Mouse (Mus musculus): Measurements from ENCODE around the gene Nfatc2ip. TPM values are rescaled to one million over a fixed set of nuclear protein-coding genes. Genes with fewer than 3 reads are reported as not detected.

The Nfatc2ip gene
- polyA plus RNA-seq, 1 experiment from 2014 or later = 4.6 TPM

DNA sequence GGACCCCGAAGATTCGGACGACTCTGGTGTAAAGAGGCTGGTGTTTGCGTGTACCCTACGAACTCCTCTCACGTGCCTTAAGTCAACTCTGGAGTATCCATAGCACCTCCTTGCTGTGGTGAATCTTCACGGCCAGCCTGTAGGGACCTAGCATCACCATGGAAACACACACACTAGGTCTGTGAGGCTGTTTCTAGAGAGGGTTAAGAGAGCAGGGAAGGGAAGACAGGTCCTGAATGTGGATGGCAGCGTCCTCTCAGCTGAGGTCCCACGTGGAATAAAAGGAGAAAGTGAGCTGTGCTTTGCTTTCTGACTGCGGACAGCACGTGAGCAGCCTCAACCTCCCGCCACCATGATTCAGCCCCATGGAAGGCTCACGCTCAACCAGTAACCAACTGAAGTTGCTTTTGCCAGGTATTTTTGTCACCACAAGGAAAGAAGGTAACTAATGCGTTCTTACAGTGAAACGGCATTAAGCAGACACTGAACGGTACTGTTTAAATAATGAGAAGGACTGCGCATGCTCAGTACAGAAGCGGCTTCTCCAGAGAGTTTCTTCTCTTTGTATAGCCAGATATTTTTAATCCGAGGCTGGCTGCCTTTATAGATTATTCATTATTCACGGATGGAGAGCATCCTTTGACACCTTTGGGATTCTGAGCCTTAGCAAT lies 45.7 kb downstream of the Nfatc2ip start:
- H3K4me3 ChIP-seq (replicated peaks) = no peak overlapping the region
- peaks cover 7% of the 10 kb centered on the region for H3K4me1 ChIP-seq
- no peak for ATAC-seq (ENCODE audit: low FRiP score)
- H3K36me3 ChIP-seq (replicated peaks) = no peaks in the 10 kb centered on the region
- H3K9me3 ChIP-seq = no peaks in the 10 kb centered on the region
- H3K27ac ChIP-seq = no peak overlapping the region
- no peak overlapping the region for H3K9ac ChIP-seq
- WGBS = 70% methylated on average over 20 of the region's 20 CpGs
- H3K4me2 ChIP-seq = peak overlapping the region; percentile 31
- H3K27me3 ChIP-seq = no peaks in the 10 kb centered on the region

GRCm38 (mm10) chr7:126348293-126348692 lies 48.2 kb downstream of the Nfatc2ip start:
- Histone ChIP-seq H3K36me3 (replicated peaks) (no peaks in the 10 kb centered on the region), H3K9ac (no peak overlapping the region), H3K4me3 (replicated peaks) (no peak overlapping the region), H3K4me1 (peaks cover 6% of the 10 kb centered on the region), H3K9me3 (no peaks in the 10 kb centered on the region), H3K4me2 (no peak overlapping the region), H3K27ac (no peak overlapping the region), H3K27me3 (no peaks in the 10 kb centered on the region; the same call in 1 of the 2 replicates)
- no peak for ATAC-seq (ENCODE audit: low FRiP score)
- 83% methylated on average over 8 of the region's 8 CpGs for WGBS

DNA sequence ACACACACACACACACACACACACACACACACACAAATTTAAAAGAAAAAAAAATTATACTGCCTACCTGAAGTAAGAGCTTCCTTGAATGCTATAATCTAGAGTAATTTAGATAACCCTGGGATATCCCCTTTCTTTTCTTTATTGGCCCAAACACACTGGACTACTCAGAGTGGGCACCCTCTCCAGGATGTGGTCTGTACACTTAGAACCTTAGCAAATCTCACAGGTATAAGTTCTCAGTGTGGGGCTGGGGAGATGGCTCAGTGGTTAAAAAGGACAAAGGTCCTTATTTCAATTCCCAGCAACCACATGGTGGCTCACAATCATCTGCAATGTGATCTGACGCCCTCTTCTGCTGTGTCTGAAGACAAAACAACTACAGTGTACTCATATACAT lies 49.4 kb downstream of the Nfatc2ip start:
- Histone ChIP-seq H3K36me3 (replicated peaks) (no peaks in the 10 kb centered on the region), H3K27me3 (no peaks in the 10 kb centered on the region; the same call in 1 of the 2 replicates), H3K9me3 (no peaks in the 10 kb centered on the region), H3K4me3 (replicated peaks) (no peak overlapping the region), H3K27ac (no peak overlapping the region), H3K4me1 (peaks cover 6% of the 10 kb centered on the region), H3K9ac (no peak overlapping the region), H3K4me2 (no peak overlapping the region)
- 69% methylated on average over 1 of the region's 1 CpGs for WGBS
- no peak for ATAC-seq (ENCODE audit: low FRiP score)

DNA sequence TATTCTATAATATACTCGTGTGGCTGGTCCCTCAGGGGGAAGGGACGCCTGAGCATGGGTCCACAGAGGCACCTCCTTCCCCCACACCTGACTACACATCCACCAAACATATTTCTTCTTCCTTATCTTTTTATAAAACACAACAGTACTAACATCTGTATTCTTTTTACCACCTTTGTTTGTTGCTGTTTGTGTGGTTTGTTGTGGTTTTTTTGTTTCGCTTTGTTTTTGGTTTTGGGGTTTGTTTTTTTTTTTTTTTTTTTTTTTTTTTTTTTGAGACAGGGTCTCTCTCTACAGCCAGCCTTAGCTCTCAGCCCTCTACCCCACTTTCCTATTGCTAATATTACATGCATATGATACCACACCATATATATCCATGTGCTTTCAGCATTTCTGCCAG lies 50.6 kb downstream of the Nfatc2ip start:
- Histone ChIP-seq H3K27me3 (no peaks in the 10 kb centered on the region; the same call in 1 of the 2 replicates), H3K36me3 (replicated peaks) (no peaks in the 10 kb centered on the region), H3K4me3 (replicated peaks) (no peak overlapping the region), H3K27ac (no peak overlapping the region), H3K4me2 (no peak overlapping the region), H3K4me1 (no peaks in the 10 kb centered on the region; the same call in 1 of the 2 replicates), H3K9ac (no peak overlapping the region), H3K9me3 (no peaks in the 10 kb centered on the region)
- no peak for ATAC-seq (ENCODE audit: low FRiP score)
- 46% methylated on average over 3 of the region's 3 CpGs for WGBS

GRCm38 (mm10) chr7:126345557-126345956 lies 51.0 kb downstream of the Nfatc2ip start:
- no peaks in the 10 kb centered on the region; the same call in 1 of the 2 replicates for H3K27me3 ChIP-seq
- no peak overlapping the region for H3K4me2 ChIP-seq
- H3K4me1 ChIP-seq = no peaks in the 10 kb centered on the region
- H3K4me3 ChIP-seq (replicated peaks) = no peak overlapping the region
- no peaks in the 10 kb centered on the region for H3K9me3 ChIP-seq
- H3K9ac ChIP-seq = no peak overlapping the region
- H3K27ac ChIP-seq = no peak overlapping the region
- whole genome bisulfite sequencing = 80% methylated on average over 3 of the region's 3 CpGs
- ATAC-seq (ENCODE audit: low FRiP score) = no peak
- H3K36me3 ChIP-seq (replicated peaks) = no peaks in the 10 kb centered on the region

- Histone ChIP-seq H3K27me3 (no peaks in the 10 kb centered on the region; the same call in 1 of the 2 replicates), H3K4me3 (replicated peaks) (no peak overlapping the region), H3K36me3 (replicated peaks) (no peaks in the 10 kb centered on the region), H3K4me1 (no peaks in the 10 kb centered on the region), H3K27ac (no peak overlapping the region), H3K4me2 (no peak overlapping the region), H3K9me3 (no peaks in the 10 kb centered on the region), H3K9ac (no peak overlapping the region)
- no peak for ATAC-seq (ENCODE audit: low FRiP score)
- 66% methylated on average over 6 of the region's 6 CpGs for WGBS
Measured at GRCm38 (mm10) chr7:126340896-126341295, 55.6 kb downstream of the Nfatc2ip start.

GRCm38 (mm10) chr7:126340206-126340618 lies 56.3 kb downstream of the Nfatc2ip start:
- Histone ChIP-seq H3K27me3 (no peaks in the 10 kb centered on the region; the same call in 1 of the 2 replicates), H3K4me1 (no peaks in the 10 kb centered on the region), H3K36me3 (replicated peaks) (no peaks in the 10 kb centered on the region), H3K4me2 (no peak overlapping the region), H3K9ac (no peak overlapping the region), H3K9me3 (no peaks in the 10 kb centered on the region), H3K27ac (no peak overlapping the region), H3K4me3 (replicated peaks) (no peak overlapping the region)
- 78% methylated on average over 6 of the region's 6 CpGs for WGBS
- ATAC-seq (ENCODE audit: low FRiP score) = no peak

- no peak for ATAC-seq (ENCODE audit: low FRiP score)
- no peak overlapping the region for H3K4me2 ChIP-seq
- 85% methylated on average over 8 of the region's 8 CpGs for WGBS
- no peaks in the 10 kb centered on the region for H3K4me1 ChIP-seq
- H3K27ac ChIP-seq = no peak overlapping the region
- no peak overlapping the region for H3K9ac ChIP-seq
- no peak overlapping the region for H3K4me3 ChIP-seq (replicated peaks)
- no peaks in the 10 kb centered on the region for H3K9me3 ChIP-seq
- H3K36me3 ChIP-seq (replicated peaks) = no peaks in the 10 kb centered on the region
- H3K27me3 ChIP-seq = no peaks in the 10 kb centered on the region; the same call in 1 of the 2 replicates
Measured at GRCm38 (mm10) chr7:126339521-126339971, 57.0 kb downstream of the Nfatc2ip start.

- Histone ChIP-seq H3K4me2 (no peak overlapping the region), H3K36me3 (replicated peaks) (no peaks in the 10 kb centered on the region), H3K4me3 (replicated peaks) (no peak overlapping the region), H3K9me3 (no peaks in the 10 kb centered on the region), H3K27ac (no peak overlapping the region), H3K9ac (no peak overlapping the region), H3K4me1 (no peaks in the 10 kb centered on the region), H3K27me3 (no peaks in the 10 kb centered on the region; the same call in 1 of the 2 replicates)
- 85% methylated on average over 8 of the region's 8 CpGs for WGBS
- no peak for ATAC-seq (ENCODE audit: low FRiP score)
Measured at GRCm38 (mm10) chr7:126338906-126339305, 57.6 kb downstream of the Nfatc2ip start.

GRCm38 (mm10) chr7:126335556-126335955 lies 61.0 kb downstream of the Nfatc2ip start:
- Histone ChIP-seq H3K27ac (no peak overlapping the region), H3K4me1 (no peaks in the 10 kb centered on the region), H3K9me3 (no peaks in the 10 kb centered on the region), H3K4me2 (no peak overlapping the region), H3K9ac (no peak overlapping the region), H3K4me3 (replicated peaks) (no peak overlapping the region), H3K36me3 (replicated peaks) (no peaks in the 10 kb centered on the region), H3K27me3 (no peaks in the 10 kb centered on the region)
- ATAC-seq (ENCODE audit: low FRiP score) = no peak
- 88% methylated on average over 1 of the region's 1 CpGs for WGBS

Small RNA genes lying within 50 kb of the gene (microRNA-seq; reads per million reads assigned to microRNA genes)
- not detected for gene Mir7058

Other genes with a start within 250 kb of the Nfatc2ip start
- gene Xpo6, start 196.2 kb downstream of the Nfatc2ip start, polyA plus RNA-seq (2016; fragmentation: Nextera tagmentation; extraction: Ambion mirVana) = 74.4 and 74.8 TPM in 2 replicates
- gene Sbk1, start 124.1 kb downstream of the Nfatc2ip start, polyA plus RNA-seq (2016; fragmentation: Nextera tagmentation; extraction: Ambion mirVana) = 264 and 272 TPM in 2 replicates
- gene Lat, start 27.2 kb downstream of the Nfatc2ip start, polyA plus RNA-seq (2016; fragmentation: Nextera tagmentation; extraction: Ambion mirVana) = 1.7 and 1.9 TPM in 2 replicates
- gene Spns1, start 19.3 kb downstream of the Nfatc2ip start, polyA plus RNA-seq (2016; fragmentation: Nextera tagmentation; extraction: Ambion mirVana) = 55.8 and 64.9 TPM in 2 replicates
- 0.40 TPM in 1 of 2 replicates, not detected in the other for gene Cd19, start 18.2 kb upstream of the Nfatc2ip start, polyA plus RNA-seq (2016; fragmentation: Nextera tagmentation; extraction: Ambion mirVana)
- 20.2 and 20.6 TPM in 2 replicates for gene Rabep2, start 32.0 kb upstream of the Nfatc2ip start, polyA plus RNA-seq (2016; fragmentation: Nextera tagmentation; extraction: Ambion mirVana)
- gene Atp2a1, start 66.4 kb upstream of the Nfatc2ip start, polyA plus RNA-seq (2016; fragmentation: Nextera tagmentation; extraction: Ambion mirVana) = 0.23 and 0.43 TPM in 2 replicates
- gene Sh2b1, start 78.7 kb upstream of the Nfatc2ip start, polyA plus RNA-seq (2016; fragmentation: Nextera tagmentation; extraction: Ambion mirVana) = 57.7 and 60.2 TPM in 2 replicates
- 113 and 119 TPM in 2 replicates for gene Tufm, start 90.6 kb upstream of the Nfatc2ip start, polyA plus RNA-seq (2016; fragmentation: Nextera tagmentation; extraction: Ambion mirVana)
- gene Atxn2l, start 106.7 kb upstream of the Nfatc2ip start, polyA plus RNA-seq (2016; fragmentation: Nextera tagmentation; extraction: Ambion mirVana) = 76.6 and 92.6 TPM in 2 replicates
- 213 and 225 TPM in 2 replicates for gene Eif3c, start 169.7 kb upstream of the Nfatc2ip start, polyA plus RNA-seq (2016; fragmentation: Nextera tagmentation; extraction: Ambion mirVana)
- 0.31 and 0.52 TPM in 2 replicates for gene Apobr, start 188.2 kb upstream of the Nfatc2ip start, polyA plus RNA-seq (2016; fragmentation: Nextera tagmentation; extraction: Ambion mirVana)
- gene Cln3, start 189.1 kb upstream of the Nfatc2ip start, polyA plus RNA-seq (2016; fragmentation: Nextera tagmentation; extraction: Ambion mirVana) = 27.5 and 32.7 TPM in 2 replicates
- not detected in 2 replicates for gene Il27, start 198.2 kb upstream of the Nfatc2ip start, polyA plus RNA-seq (2016; fragmentation: Nextera tagmentation; extraction: Ambion mirVana)
- 3.1 and 3.8 TPM in 2 replicates for gene Nupr1, start 234.1 kb upstream of the Nfatc2ip start, polyA plus RNA-seq (2016; fragmentation: Nextera tagmentation; extraction: Ambion mirVana)